Mouse (Mus musculus) erythroblast, embryonic 14.5 days (primary cell): ENCODE measurements around the gene Aox1. TPM values are rescaled to one million over a fixed set of nuclear protein-coding genes. Genes with fewer than 3 reads are reported as not detected.

ENCODE experiments used
- H3K27me3 ChIP-seq: 2 replicates; pipeline ENCODE4 v1.6.1; 2012; ENCODE audit warnings: inconsistent platforms; ENCODE audit not compliant: control insufficient read depth
- H3K36me3 ChIP-seq: 2 replicates; pipeline ENCODE4 v1.6.1; 2012; ENCODE audit warnings: mild to moderate bottlenecking, inconsistent platforms; ENCODE audit not compliant: control insufficient read depth
- H3K4me1 ChIP-seq: 2 replicates; pipeline ENCODE4 v1.6.1; 2012; ENCODE audit warnings: inconsistent platforms; ENCODE audit not compliant: control insufficient read depth
- H3K4me3 ChIP-seq: replicated peaks from 2 replicates; pipeline ENCODE3; 2012; ENCODE audit warnings: moderate library complexity, mild to moderate bottlenecking, inconsistent platforms
- H3K9me3 ChIP-seq: 2 replicates; pipeline ENCODE4 v1.6.1; 2012; ENCODE audit warnings: low read length, inconsistent platforms, mixed read lengths; ENCODE audit not compliant: control insufficient read depth
- GATA1 ChIP-seq: IDR thresholded peaks from 2 replicates; pipeline ENCODE4 v1.6.1; 2012; ENCODE audit warnings: low read length, inconsistent platforms, mixed read lengths
- TAL1 ChIP-seq: IDR thresholded peaks from 3 replicates; pipeline ENCODE4 v1.6.1; 2012; ENCODE audit warnings: low read length, inconsistent platforms, mixed read lengths
- polyA plus RNA-seq: library from polyadenylated mRNA; stranded (reverse); fragments of >175 nt; gene quantifications from 2 replicates; pipeline ENCODE4 v1.2.3, GENCODE M21; 2012

The Aox1 gene
- polyA plus RNA-seq, 1 experiment: not detected

GRCm38 (mm10) chr1:58144384-58145069, 114.8 kb downstream of the Aox1 start:
- Histone ChIP-seq H3K4me1 (no peaks in the 10 kb centered on the region), H3K4me3 (no peak overlapping the region), H3K36me3 (no peaks in the 10 kb centered on the region), H3K27me3 (no peaks in the 10 kb centered on the region), H3K9me3 (peaks cover 3% of the 10 kb centered on the region)
- TF ChIP-seq GATA1 (no peak), TAL1 (no peak)

- Histone ChIP-seq H3K4me3 (no peak overlapping the region), H3K4me1 (no peaks in the 10 kb centered on the region), H3K9me3 (no peaks in the 10 kb centered on the region), H3K36me3 (no peaks in the 10 kb centered on the region), H3K27me3 (no peaks in the 10 kb centered on the region)
- no peak for TF ChIP-seq GATA1
- TF ChIP-seq TAL1: no peak
Measured at GRCm38 (mm10) chr1:58146026-58146425, 116.3 kb downstream of the Aox1 start.

GRCm38 (mm10) chr1:58147776-58148175, 118.0 kb downstream of the Aox1 start:
- H3K4me1 ChIP-seq: no peaks in the 10 kb centered on the region
- TF ChIP-seq TAL1 (no peak), GATA1 (no peak)
- no peaks in the 10 kb centered on the region for H3K9me3 ChIP-seq
- H3K27me3 ChIP-seq: no peaks in the 10 kb centered on the region
- H3K4me3 ChIP-seq: no peak overlapping the region
- no peaks in the 10 kb centered on the region for H3K36me3 ChIP-seq

GRCm38 (mm10) chr1:58152247-58152646, 122.5 kb downstream of the Aox1 start:
- no peaks in the 10 kb centered on the region for H3K27me3 ChIP-seq
- no peaks in the 10 kb centered on the region for H3K9me3 ChIP-seq
- H3K36me3 ChIP-seq: no peaks in the 10 kb centered on the region
- no peak for TF ChIP-seq GATA1
- no peak for TF ChIP-seq TAL1
- no peaks in the 10 kb centered on the region for H3K4me1 ChIP-seq
- no peak overlapping the region for H3K4me3 ChIP-seq

Other genes with a start within 250 kb of the Aox1 start
- 0.17 and 0.39 TPM in 2 replicates for gene Sgo2a, start 34.0 kb upstream of the Aox1 start, polyA plus RNA-seq
- 0.28 and 0.38 TPM in 2 replicates for gene Kctd18, start 11.0 kb upstream of the Aox1 start, polyA plus RNA-seq
- gene Aox3, start 83.2 kb downstream of the Aox1 start, polyA plus RNA-seq: not detected in 2 replicates
- gene Aox4, start 180.5 kb downstream of the Aox1 start, polyA plus RNA-seq: not detected in 2 replicates
- gene Aox2, start 248.4 kb downstream of the Aox1 start, polyA plus RNA-seq: not detected in 2 replicates